Mouse (Mus musculus) left cerebral cortex, adult 2 months (tissue): ENCODE results near the gene Dgkg. TPM values are rescaled to one million over a fixed set of nuclear protein-coding genes. Genes with fewer than 3 reads are reported as not detected.
A peak's percentile ranks its signal among the peaks of the same experiment; 100 is the strongest.

Experiments used
- DNase-seq, 2 experiments: peaks; one replicate each; pipeline ENCODE4 v3.0.0; 2021 to 2022; ENCODE audit warnings: low spot score in 2 of 2, mixed read lengths in 1 of 2; ENCODE audit errors: extremely low spot score in 1 of 2
- H3K27ac ChIP-seq: fragments of 200-600 bp; 2 replicates; pipeline ENCODE4 v1.8.1; 2022
- H3K4me3 ChIP-seq: fragments of 200-600 bp; 2 replicates; pipeline ENCODE4 v1.8.1; 2022
- CTCF ChIP-seq: fragments of 200-600 bp; IDR thresholded peaks from 2 replicates; pipeline ENCODE4 v1.8.1; 2022; ENCODE audit warnings: antibody characterized with exemption, mild to moderate bottlenecking, moderate library complexity
- intact Hi-C: fragments of 180-260 bp; cut with DNase I; formaldehyde crosslinking; loops from one replicate; pipeline ENCODE4 v1.15.1; 2025
- total RNA-seq, 2 experiments: library from RNA; stranded (reverse); gene quantifications; 2 replicates each; pipeline ENCODE4 v1.2.3; 2021

Gene Dgkg
- total RNA-seq, 2 experiments from 2014 or later = 63.3 to 64.0 TPM

GRCm38 (mm10) chr16:22615805-22616204 is 41.2 kb downstream of the Dgkg start:
- no peak for TF ChIP-seq CTCF
- Histone ChIP-seq H3K4me3 (no peak overlapping the region), H3K27ac (no peak overlapping the region)
- DNase-seq = no peak
- intact Hi-C loops = no loop called here

GRCm38 (mm10) chr16:22613186-22614073 is 43.6 kb downstream of the Dgkg start:
- no peak for DNase-seq
- intact Hi-C loops = no loop called here
- Histone ChIP-seq H3K4me3 (no peak overlapping the region), H3K27ac (no peak overlapping the region)
- TF ChIP-seq CTCF = no peak

- intact Hi-C loops = no loop called here
- no peak for TF ChIP-seq CTCF
Observed at GRCm38 (mm10) chr16:22608046-22608445, 49.0 kb downstream of the Dgkg start.

GRCm38 (mm10) chr16:22606989-22607388 is 50.0 kb downstream of the Dgkg start:
- intact Hi-C loops = no loop called here
- no peak for TF ChIP-seq CTCF
- DNase-seq = no peak
- no peak overlapping the region for H3K4me3 ChIP-seq
- H3K27ac ChIP-seq = no peak overlapping the region

More at GRCm38 (mm10) chr16:22608046-22608445, 49.0 kb downstream of the Dgkg start:
- Histone ChIP-seq H3K27ac (no peak overlapping the region), H3K4me3 (no peak overlapping the region)
- no peak for DNase-seq

- DNase-seq = no peak
- intact Hi-C loops = no loop called here
Observed at GRCm38 (mm10) chr16:22602399-22602798, 54.6 kb downstream of the Dgkg start.

GRCm38 (mm10) chr16:22601756-22602155 is 55.3 kb downstream of the Dgkg start:
- H3K4me3 ChIP-seq = no peak overlapping the region
- no peak for TF ChIP-seq CTCF
- no peak overlapping the region for H3K27ac ChIP-seq
- no peak for DNase-seq
- intact Hi-C loops = no loop called here

More at GRCm38 (mm10) chr16:22602399-22602798, 54.6 kb downstream of the Dgkg start:
- TF ChIP-seq CTCF = no peak
- H3K27ac ChIP-seq = no peak overlapping the region
- no peak overlapping the region for H3K4me3 ChIP-seq

GRCm38 (mm10) chr16:22600108-22600699 is 56.8 kb downstream of the Dgkg start:
- no peak for TF ChIP-seq CTCF
- DNase-seq = no peak
- Histone ChIP-seq H3K27ac (no peak overlapping the region), H3K4me3 (no peak overlapping the region)
- intact Hi-C loops = no loop called here

- no peak for DNase-seq
- TF ChIP-seq CTCF = no peak
- Histone ChIP-seq H3K27ac (no peak overlapping the region), H3K4me3 (no peak overlapping the region)
- intact Hi-C loops = no loop called here
Observed at GRCm38 (mm10) chr16:22598741-22599140, 58.3 kb downstream of the Dgkg start.

DNA sequence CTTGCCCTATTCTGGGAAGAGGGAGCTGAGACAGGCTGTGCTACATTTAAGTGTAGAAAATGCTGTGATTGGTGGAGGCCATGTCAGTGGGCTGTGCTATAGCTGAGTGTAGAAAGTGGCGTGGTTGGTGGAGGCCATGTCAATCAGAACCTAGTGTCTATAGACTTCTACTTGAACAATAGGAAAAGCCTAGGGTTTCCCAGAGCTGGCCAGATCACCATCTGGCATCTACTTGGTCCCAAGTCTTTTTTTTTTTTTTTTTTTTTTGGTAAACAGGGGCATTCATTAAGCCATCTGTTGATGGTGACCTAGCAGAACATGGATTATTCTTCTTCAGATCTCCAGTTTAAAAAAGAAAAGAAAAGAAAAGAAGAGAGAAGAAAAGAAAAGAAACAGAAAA is 60.6 kb downstream of the Dgkg start:
- Histone ChIP-seq H3K4me3 (no peak overlapping the region), H3K27ac (no peak overlapping the region)
- TF ChIP-seq CTCF = no peak
- intact Hi-C loops = no loop called here
- DNase-seq = no peak

- Histone ChIP-seq H3K4me3 (no peak overlapping the region), H3K27ac (no peak overlapping the region)
- TF ChIP-seq CTCF = peak; percentile 44
- intact Hi-C loops = no loop called here
- no peak for DNase-seq
Observed at GRCm38 (mm10) chr16:22593907-22594306, 63.1 kb downstream of the Dgkg start.

GRCm38 (mm10) chr16:22589619-22590018 is 67.4 kb downstream of the Dgkg start:
- intact Hi-C loops = no loop called here
- no peak overlapping the region for H3K4me3 ChIP-seq
- no peak for TF ChIP-seq CTCF
- H3K27ac ChIP-seq = no peak overlapping the region
- DNase-seq = no peak

DNA sequence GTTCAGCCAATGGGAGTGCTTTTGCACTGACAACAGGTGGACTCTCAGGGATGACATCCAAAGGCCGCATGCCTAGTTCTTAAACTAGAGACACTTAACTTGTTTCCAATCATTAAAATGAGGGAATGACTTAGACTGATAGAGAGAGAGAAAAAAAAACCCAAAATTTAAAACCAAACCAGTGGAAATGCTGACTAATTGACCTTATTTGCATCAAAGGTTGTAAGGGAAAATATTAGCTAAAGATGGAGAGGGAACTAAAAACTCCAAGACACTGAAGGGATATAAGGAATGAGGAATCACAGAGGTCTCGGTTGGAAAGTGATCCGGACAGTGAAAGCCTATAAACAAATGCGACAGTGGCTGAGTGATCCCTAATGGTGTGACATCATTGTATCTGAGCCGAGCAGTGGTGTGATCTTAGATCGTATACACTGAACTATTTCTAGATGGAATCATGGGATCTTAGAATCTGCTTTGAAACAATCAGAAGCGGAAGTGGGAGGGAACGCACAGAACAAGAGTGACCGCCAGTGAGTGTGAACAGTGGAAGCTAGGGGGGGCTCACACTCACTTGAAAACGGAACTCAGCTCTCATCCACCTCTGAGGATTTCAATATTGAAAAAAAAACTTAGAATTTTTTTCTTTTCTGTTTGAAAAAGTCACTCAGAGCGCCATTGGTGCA is 70.7 kb downstream of the Dgkg start:
- intact Hi-C loops = no loop called here
- TF ChIP-seq CTCF = no peak; the same call in 1 of the 2 replicates
- H3K27ac ChIP-seq = no peak overlapping the region
- no peak for DNase-seq
- no peak overlapping the region for H3K4me3 ChIP-seq
